Comparison of ENCODE assay signal across 8 mouse cellular contexts in genomic region chr6:127529451-127529850, GRCm38 (mm10). TPM values are rescaled to one million over a fixed set of nuclear protein-coding genes. Genes with fewer than 3 reads are reported as not detected.
DNase-seq lines count a peak whose midpoint lies in the region; ATAC-seq and TF ChIP-seq lines count a peak whose summit lies in the region.

No protein-coding gene starts in this region.

- no peak overlapping the region for H3K4me3 ChIP-seq in heart, embryonic 10.5 days
- no peak overlapping the region for H3K4me3 ChIP-seq in liver, embryonic 15.5 days (replicated peaks)
- H3K4me3 ChIP-seq in small intestine, adult 2 months (ENCODE audit: low read depth, low read length): no peak overlapping the region
- H3K4me3 ChIP-seq in midbrain, embryonic 11.5 days (ENCODE audit: low read depth, low read length): no peak overlapping the region

- no peak for TF ChIP-seq CTCF in small intestine, adult 2 months (IDR thresholded peaks at IDR 0.05; ENCODE audit: extremely low read depth, insufficient read length, insufficient replicate concordance, low read depth, low read length)

- H3K9ac ChIP-seq in liver, embryonic 15.5 days: no peak overlapping the region
- H3K9ac ChIP-seq in midbrain, embryonic 11.5 days (ENCODE audit: low read length): no peak overlapping the region

- no peak overlapping the region for H3K27ac ChIP-seq in heart, embryonic 10.5 days
- 0 out of 2 replicates have a peak overlapping the region, but pooled peaks have one; percentile 24 for H3K27ac ChIP-seq in liver, embryonic 15.5 days (replicated peaks)
- peak overlapping the region; percentile 48; the same call in 1 of the 2 replicates for H3K27ac ChIP-seq in small intestine, adult 2 months (ENCODE audit: insufficient read depth, low read depth, low read length)
- H3K27ac ChIP-seq in midbrain, embryonic 11.5 days (ENCODE audit: low read depth, low read length): no peak overlapping the region

- no peaks in the 10 kb centered on the region for H3K9me3 ChIP-seq in heart, embryonic 10.5 days
- no peaks in the 10 kb centered on the region for H3K9me3 ChIP-seq in liver, embryonic 15.5 days (replicated peaks)
- H3K9me3 ChIP-seq in midbrain, embryonic 11.5 days (ENCODE audit: control insufficient read depth, low read length): no peaks in the 10 kb centered on the region

- TF ChIP-seq POLR2A in small intestine, adult 2 months (IDR thresholded peaks at IDR 0.05; ENCODE audit: low read depth, low read length): no peak

- peaks cover 13% of the 10 kb centered on the region; the same call in 1 of the 2 replicates for H3K4me1 ChIP-seq in heart, embryonic 10.5 days
- peaks cover 13% of the 10 kb centered on the region for H3K4me1 ChIP-seq in liver, embryonic 15.5 days (replicated peaks)
- H3K4me1 ChIP-seq in small intestine, adult 2 months (ENCODE audit: control insufficient read depth, insufficient read depth, insufficient read length, low read length): peaks cover 17% of the 10 kb centered on the region; the same call in 1 of the 2 replicates
- H3K4me1 ChIP-seq in midbrain, embryonic 11.5 days (ENCODE audit: control insufficient read depth, insufficient read depth, low read length): no peaks in the 10 kb centered on the region

- peaks cover 15% of the 10 kb centered on the region; the same call in 1 of the 2 replicates for H3K27me3 ChIP-seq in heart, embryonic 10.5 days (ENCODE audit: insufficient read depth, poor library complexity, severe bottlenecking)
- no peaks in the 10 kb centered on the region for H3K27me3 ChIP-seq in liver, embryonic 15.5 days
- no peaks in the 10 kb centered on the region for H3K27me3 ChIP-seq in small intestine, adult 2 months (ENCODE audit: control insufficient read depth, insufficient read depth, low read length)
- H3K27me3 ChIP-seq in midbrain, embryonic 11.5 days (ENCODE audit: control insufficient read depth, insufficient read depth, low read length): no peaks in the 10 kb centered on the region

- peak; percentile 67 for ATAC-seq in liver, embryonic 15.5 days (ENCODE audit: insufficient read depth)
- ATAC-seq in midbrain, embryonic 11.5 days (ENCODE audit: low FRiP score): no peak

- WGBS in heart, embryonic 10.5 days: 59% methylated on average over 2 of the region's 2 CpGs
- 34% methylated on average over 2 of the region's 2 CpGs for WGBS in liver, embryonic 15.5 days (ENCODE audit: insufficient replicate concordance)
- 15% methylated on average over 2 of the region's 2 CpGs for WGBS in small intestine, adult 2 months
- 80% methylated on average over 2 of the region's 2 CpGs for WGBS in midbrain, embryonic 11.5 days

- intact Hi-C loops in heart, postnatal 25 days (cut with DNase I): no loop called here

- H3K36me3 ChIP-seq in heart, embryonic 10.5 days: no peaks in the 10 kb centered on the region
- H3K36me3 ChIP-seq in liver, embryonic 15.5 days (replicated peaks): no peaks in the 10 kb centered on the region
- no peaks in the 10 kb centered on the region for H3K36me3 ChIP-seq in small intestine, adult 2 months (ENCODE audit: control insufficient read depth, insufficient read depth, low read length)
- no peaks in the 10 kb centered on the region for H3K36me3 ChIP-seq in midbrain, embryonic 11.5 days (ENCODE audit: control insufficient read depth, insufficient read depth, low read length)

- H3K4me2 ChIP-seq in liver, embryonic 15.5 days: no peak overlapping the region
- H3K4me2 ChIP-seq in midbrain, embryonic 11.5 days: no peak overlapping the region

- DNase-seq in heart, adult 11 months: peak; percentile 98
- no peak for DNase-seq in heart, embryonic 10.5 days (ENCODE audit: low spot score)
- peak; percentile 97 for DNase-seq in adrenal gland, adult 2 months
- peak; percentile 77 for DNase-seq in fat pad, adult 2 months (ENCODE audit: extremely low read depth, low read depth, low spot score)
- peak; percentile 53 for DNase-seq in heart, postnatal 25 days (ENCODE audit: low spot score)
- no peak for DNase-seq in midbrain, embryonic 11.5 days (ENCODE audit: low spot score, missing footprints)

RNA-seq across cellular contexts. Expression of gene Cracr2a, which starts 31.7 kb away (rescaled TPM):
- polyA plus RNA-seq in heart, embryonic 10.5 days (2016; fragmentation: Nextera tagmentation; extraction: Ambion mirVana): 1.6 and 1.7 TPM in 2 replicates
- 1 to 10 TPM; 1.9 to 3.0 TPM for total RNA-seq in adrenal gland, adult 2 months (2021)
- polyA plus RNA-seq in adrenal gland, adult 2 months (2012; rRNA removed): 0.66 and 1.0 TPM in 2 replicates
- 1 to 10 TPM; 1.5 to 1.6 TPM for total RNA-seq in heart, postnatal 25 days (2021)
- 0.97 and 1.0 TPM in 2 replicates for polyA plus RNA-seq in liver, embryonic 15.5 days (2015; fragmentation: Nextera tagmentation; extraction: Ambion mirVana)
- polyA plus RNA-seq in small intestine, adult 2 months (2012; rRNA removed): 1.8 and 7.0 TPM in 2 replicates
- polyA plus RNA-seq in midbrain, embryonic 11.5 days (2014; fragmentation: Nextera tagmentation; extraction: Ambion mirVana): 0.34 and 0.87 TPM in 2 replicates

Comparison
In these comparisons a context has a peak if more than half of its experiments do, and no peak if none do; other contexts are left out.
1. DNase-seq: peak in heart, adult 11 months (single experiment), adrenal gland, adult 2 months (single experiment), fat pad, adult 2 months (single experiment) and heart, postnatal 25 days (single experiment); none in heart, embryonic 10.5 days (single experiment) and midbrain, embryonic 11.5 days (single experiment).
2. H3K27ac ChIP-seq: peak in liver, embryonic 15.5 days (single experiment) and small intestine, adult 2 months (single experiment); none in heart, embryonic 10.5 days (single experiment) and midbrain, embryonic 11.5 days (single experiment).